Comparison of ENCODE assay signal across 7 mouse cellular contexts in the genomic region with DNA sequence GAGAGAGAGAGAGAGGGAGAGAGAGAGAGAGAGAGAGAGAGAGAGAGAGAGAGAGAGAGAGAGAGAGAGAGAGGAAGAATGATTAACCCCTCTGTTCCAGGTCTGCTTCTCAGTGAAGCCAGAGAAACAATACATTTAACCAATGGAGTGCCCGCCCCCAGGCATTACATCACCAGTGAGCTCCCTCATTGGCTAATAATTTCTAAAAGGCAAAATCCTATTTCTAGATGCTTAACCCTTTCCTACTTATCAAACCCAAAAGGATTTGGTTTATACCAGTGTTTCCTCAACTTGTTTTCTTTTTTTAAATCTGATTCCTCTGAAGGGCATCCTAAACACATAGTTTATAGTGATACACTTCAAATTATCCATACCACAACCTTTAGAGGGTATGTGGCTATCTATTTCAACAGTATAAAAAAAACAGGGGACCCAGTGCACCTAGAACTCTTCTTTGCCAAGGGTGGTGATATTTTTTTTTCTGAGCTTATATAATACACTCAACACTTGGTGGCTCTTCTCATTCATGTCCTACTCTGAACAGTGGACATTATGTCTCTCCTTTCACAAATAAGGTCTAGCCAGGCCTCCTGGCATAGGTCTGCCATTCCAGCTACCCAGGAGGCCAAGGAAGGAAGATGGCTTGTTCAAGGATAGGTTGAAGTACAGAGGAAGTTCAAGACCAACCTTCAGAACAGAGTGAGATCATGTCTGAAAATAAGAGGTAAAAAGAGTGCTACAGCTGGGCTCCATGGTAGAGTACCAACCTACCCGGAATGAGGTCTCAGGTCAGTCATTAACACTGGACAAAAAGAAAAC. TPM values are rescaled to one million over a fixed set of nuclear protein-coding genes. Genes with fewer than 3 reads are reported as not detected.
DNase-seq lines count a peak whose midpoint lies in the region; ATAC-seq and TF ChIP-seq lines count a peak whose summit lies in the region.

No protein-coding gene starts in this region.

- H3K9ac ChIP-seq in CH12.LX (ENCODE audit: insufficient read depth, low read depth): peak overlapping the region; percentile 81
- no peak overlapping the region for H3K9ac ChIP-seq in limb, embryonic 15.5 days

- DNase-seq in CH12.LX (ENCODE audit: extremely low read depth): peak; percentile 72
- DNase-seq in brain, adult 2 months (ENCODE audit: low read depth, low spot score): peak; percentile 74
- peak; percentile 54 for DNase-seq in hindbrain, embryonic 10.5 days (ENCODE audit: low spot score)
- no peak for DNase-seq in gastrocnemius, postnatal 36 days
- DNase-seq in thymus, postnatal 0 days (ENCODE audit: low spot score): no peak

- H3K27me3 ChIP-seq in CH12.LX (replicated peaks): no peaks in the 10 kb centered on the region
- no peaks in the 10 kb centered on the region for H3K27me3 ChIP-seq in hindbrain, embryonic 10.5 days (ENCODE audit: insufficient read depth, poor library complexity, severe bottlenecking)
- no peaks in the 10 kb centered on the region for H3K27me3 ChIP-seq in limb, embryonic 15.5 days

- no peak for TF ChIP-seq CTCF in CH12.LX (conservative IDR thresholded peaks at IDR 0.05 in 1 of 2, IDR thresholded peaks at IDR 0.05 in 1 of 2; ENCODE audit: low read depth in 2 of 2, low read length in 2 of 2)

- TF ChIP-seq RAD21 in CH12.LX (IDR thresholded peaks at IDR 0.05; ENCODE audit: low read depth, low read length): no peak

- peak overlapping the region; percentile 67 to 74 (median 73) for H3K4me3 ChIP-seq in CH12.LX (replicated peaks in 1 of 3; ENCODE audit: low read depth in 2 of 3, low read length in 2 of 3, poor library complexity in 1 of 3)
- H3K4me3 ChIP-seq in hindbrain, embryonic 10.5 days: peak overlapping the region; percentile 45
- H3K4me3 ChIP-seq in limb, embryonic 15.5 days: 0 out of 2 replicates have a peak overlapping the region, but pooled peaks have one; percentile 9

- peaks cover 39% of the 10 kb centered on the region for H3K79me2 ChIP-seq in CH12.LX (replicated peaks; ENCODE audit: control insufficient read depth, extremely low read depth, insufficient read depth, poor library complexity, severe bottlenecking)

- TF ChIP-seq EP300 in CH12.LX (IDR thresholded peaks at IDR 0.05; ENCODE audit: low read length): peak; percentile 36; the same call in 1 of the 2 replicates

- WGBS in hindbrain, embryonic 10.5 days: 51% methylated on average over 2 of the region's 2 CpGs
- WGBS in limb, embryonic 15.5 days: 33% methylated on average over 2 of the region's 2 CpGs

- TF ChIP-seq POLR2A in CH12.LX (IDR thresholded peaks at IDR 0.05; ENCODE audit: low read depth, low read length): peak; percentile 57

- peak overlapping the region; percentile 74 for H3K27ac ChIP-seq in CH12.LX (ENCODE audit: insufficient read depth, low read depth)
- peak overlapping the region; percentile 85 for H3K27ac ChIP-seq in hindbrain, embryonic 10.5 days
- no peak overlapping the region for H3K27ac ChIP-seq in limb, embryonic 15.5 days

- peaks cover 3 to 45% of the 10 kb centered on the region in 2 experiments for H3K36me3 ChIP-seq in CH12.LX (replicated peaks in 1 of 2; ENCODE audit: control insufficient read depth in 1 of 2, insufficient read depth in 1 of 2, low read length in 1 of 2)
- H3K36me3 ChIP-seq in hindbrain, embryonic 10.5 days: no peaks in the 10 kb centered on the region
- no peaks in the 10 kb centered on the region for H3K36me3 ChIP-seq in limb, embryonic 15.5 days

- ATAC-seq in limb, embryonic 15.5 days (ENCODE audit: insufficient number of reproducible peaks, low FRiP score, low TSS enrichment, low read depth): no peak
- no peak for ATAC-seq in erythroid progenitor cell, adult 5-6 weeks (replicated peaks; ENCODE audit: low FRiP score, poor library complexity, severe bottlenecking)

- H3K4me2 ChIP-seq in CH12.LX (ENCODE audit: insufficient read depth, low read depth, poor library complexity, severe bottlenecking): peak overlapping the region; percentile 96
- peak overlapping the region; percentile 6; the same call in 1 of the 2 replicates for H3K4me2 ChIP-seq in limb, embryonic 15.5 days

- in situ Hi-C loops in CH12.LX (cut with MboI; ENCODE audit: low pct_ligation_motif_present, low pct_unique_long_range_greater_than_20kb, low sequenced_read_pairs): no loop called here

- intact Hi-C loops in gastrocnemius, postnatal 36 days (cut with DNase I): no loop called here

- H3K4me1 ChIP-seq in CH12.LX (ENCODE audit: control insufficient read depth in 1 of 2, insufficient read depth in 2 of 2): peaks cover 29 to 78% of the 10 kb centered on the region in 2 experiments
- H3K4me1 ChIP-seq in hindbrain, embryonic 10.5 days (replicated peaks): peaks cover 17% of the 10 kb centered on the region
- peaks cover 6% of the 10 kb centered on the region; the same call in 1 of the 2 replicates for H3K4me1 ChIP-seq in limb, embryonic 15.5 days

- dilution Hi-C loops in CH12.LX (cut with MboI; ENCODE audit: extremely low pct_ligation_motif_present, extremely low pct_unique_long_range_greater_than_20kb, low sequenced_read_pairs): no loop called here

- H3K9me3 ChIP-seq in CH12.LX (replicated peaks; ENCODE audit: low read length): no peaks in the 10 kb centered on the region
- no peaks in the 10 kb centered on the region for H3K9me3 ChIP-seq in hindbrain, embryonic 10.5 days
- H3K9me3 ChIP-seq in limb, embryonic 15.5 days: no peaks in the 10 kb centered on the region

TF ChIP-seq in CH12.LX, 34 proteins besides CTCF, POLR2A, EP300 and RAD21 (continues in another document):
- TF ChIP-seq BHLHE40 (IDR thresholded peaks at IDR 0.05; ENCODE audit: low read depth, low read length) (no peak), JUN (IDR thresholded peaks at IDR 0.05; ENCODE audit: insufficient read depth, low read depth, low read length) (peak; percentile 91), ELF1 (IDR thresholded peaks at IDR 0.05; ENCODE audit: low read depth, low read length) (no peak), MYC (IDR thresholded peaks at IDR 0.05; ENCODE audit: low read depth, low read length) (0 out of 2 replicates have a peak, but pooled peaks have one; percentile 44), KAT2A (IDR thresholded peaks at IDR 0.05; ENCODE audit: insufficient replicate concordance, low read length) (0 out of 2 replicates have a peak, but pooled peaks have one; percentile 2), TCF12 (IDR thresholded peaks at IDR 0.05; ENCODE audit: low read depth, low read length) (peak; percentile 65; the same call in 1 of the 2 replicates), PAX5 (IDR thresholded peaks at IDR 0.05; ENCODE audit: low read length) (no peak), ZC3H11A (IDR thresholded peaks at IDR 0.05; ENCODE audit: low read depth, low read length) (no peak), GABPA (IDR thresholded peaks at IDR 0.05; ENCODE audit: insufficient replicate concordance, low read depth, low read length) (no peak), UBTF (IDR thresholded peaks at IDR 0.05; ENCODE audit: low read depth, low read length) (no peak), HCFC1 (IDR thresholded peaks at IDR 0.05; ENCODE audit: low read depth, low read length) (peak; percentile 34; the same call in 1 of the 2 replicates), MAX (IDR thresholded peaks at IDR 0.05; ENCODE audit: low read length) (no peak), JUND (conservative IDR thresholded peaks at IDR 0.05; ENCODE audit: low read depth, low read length) (peak; percentile 89), RCOR1 (conservative IDR thresholded peaks at IDR 0.05; ENCODE audit: low read depth, low read length) (no peak), E2F4 (IDR thresholded peaks at IDR 0.05; ENCODE audit: insufficient replicate concordance, low read depth, low read length) (peak; percentile 64; the same call in 1 of the 2 replicates), CHD1 (IDR thresholded peaks at IDR 0.05; ENCODE audit: low read depth, low read length) (no peak), TBP (conservative IDR thresholded peaks at IDR 0.05; ENCODE audit: low read depth, low read length) (peak; percentile 96), MEF2A (IDR thresholded peaks at IDR 0.05; ENCODE audit: borderline replicate concordance, low read depth, low read length) (peak; percentile 63; the same call in 1 of the 2 replicates), ZMIZ1 (IDR thresholded peaks at IDR 0.05; ENCODE audit: low read depth, low read length) (peak; percentile 95), ZNF384 (IDR thresholded peaks at IDR 0.05; ENCODE audit: low read depth, low read length) (peak; percentile 57), CHD2 (IDR thresholded peaks at IDR 0.05; ENCODE audit: low read length) (no peak), SMC3 (IDR thresholded peaks at IDR 0.05; ENCODE audit: low read depth, low read length) (no peak), MAZ (IDR thresholded peaks at IDR 0.05; ENCODE audit: low read depth, low read length) (peak; percentile 68; the same call in 1 of the 2 replicates), USF2 (conservative IDR thresholded peaks at IDR 0.05; ENCODE audit: low read depth, low read length) (no peak), ETS1 (conservative IDR thresholded peaks at IDR 0.05; ENCODE audit: low read depth, low read length) (no peak; the same call in 1 of the 2 replicates), POLR2AphosphoS2 (IDR thresholded peaks at IDR 0.05; ENCODE audit: low read depth, low read length) (peak; percentile 58; the same call in 1 of the 2 replicates), NRF1 (IDR thresholded peaks at IDR 0.05; ENCODE audit: low read depth, low read length) (no peak), SIN3A (IDR thresholded peaks at IDR 0.05; ENCODE audit: low read length) (no peak; the same call in none of the 2 replicates), ZKSCAN1 (IDR thresholded peaks at IDR 0.05; ENCODE audit: borderline replicate concordance, low read depth, low read length) (no peak), NELFE (IDR thresholded peaks at IDR 0.05; ENCODE audit: low read depth, low read length) (peak; percentile 70), USF1 (IDR thresholded peaks at IDR 0.05; ENCODE audit: low read depth, low read length) (no peak), IRF4 (IDR thresholded peaks at IDR 0.05; ENCODE audit: low read depth, low read length) (no peak)

RNA-seq across cellular contexts. Expression of a gene that starts 6.4 kb away (rescaled TPM):
- 3.7 and 8.9 TPM in 2 replicates for total RNA-seq in CH12.LX (2012; rRNA removed)
- total RNA-seq in CH12.LX (2014; rRNA removed): 2.6 and 2.8 TPM in 2 replicates
- 5.6 and 5.9 TPM in 2 replicates for polyA plus RNA-seq in CH12.LX (2012; ENCODE audit: insufficient read length, low read depth)
- polyA plus RNA-seq in hindbrain, embryonic 10.5 days (2016; fragmentation: Nextera tagmentation; extraction: Ambion mirVana): 3.2 and 3.9 TPM in 2 replicates
- polyA plus RNA-seq in limb, embryonic 15.5 days (2015; fragmentation: Nextera tagmentation; extraction: Ambion mirVana): 1.6 and 1.7 TPM in 2 replicates
- under 1 TPM; 0.15 to 0.28 TPM for total RNA-seq in gastrocnemius, postnatal 36 days (2021)
- not detected in 2 replicates for total RNA-seq in erythroid progenitor cell, adult 5-6 weeks (2015; ENCODE audit: low replicate concordance)
- total RNA-seq in erythroid progenitor cell, adult 5-6 weeks (2017; ENCODE audit: low replicate concordance): not detected in 2 replicates
- 0.98 and 1.1 TPM in 2 replicates for polyA plus RNA-seq in thymus, postnatal 0 days (2015; fragmentation: Nextera tagmentation; extraction: Ambion mirVana)

Comparison
In these comparisons a context has a peak if more than half of its experiments do, and no peak if none do; other contexts are left out.
1. DNase-seq: peak in CH12.LX (single experiment), brain, adult 2 months (single experiment) and hindbrain, embryonic 10.5 days (single experiment); none in gastrocnemius, postnatal 36 days (0 of 2) and thymus, postnatal 0 days (single experiment).
2. H3K4me3 ChIP-seq: peak in every context shown above with its lines; median percentile 73 in CH12.LX; 45 in hindbrain, embryonic 10.5 days; 9 in limb, embryonic 15.5 days.